Mouse (Mus musculus): ENCODE data around the gene Fth1.

The Fth1 gene

GRCm38 (mm10) chr19:9964205-9964916 is 16.0 kb upstream of the Fth1 start:
- DNase-seq = no peak

- no peak for DNase-seq
Observed at GRCm38 (mm10) chr19:9966096-9966867, 14.1 kb upstream of the Fth1 start.

GRCm38 (mm10) chr19:9968081-9968787 is 12.2 kb upstream of the Fth1 start:
- no peak for DNase-seq

DNA sequence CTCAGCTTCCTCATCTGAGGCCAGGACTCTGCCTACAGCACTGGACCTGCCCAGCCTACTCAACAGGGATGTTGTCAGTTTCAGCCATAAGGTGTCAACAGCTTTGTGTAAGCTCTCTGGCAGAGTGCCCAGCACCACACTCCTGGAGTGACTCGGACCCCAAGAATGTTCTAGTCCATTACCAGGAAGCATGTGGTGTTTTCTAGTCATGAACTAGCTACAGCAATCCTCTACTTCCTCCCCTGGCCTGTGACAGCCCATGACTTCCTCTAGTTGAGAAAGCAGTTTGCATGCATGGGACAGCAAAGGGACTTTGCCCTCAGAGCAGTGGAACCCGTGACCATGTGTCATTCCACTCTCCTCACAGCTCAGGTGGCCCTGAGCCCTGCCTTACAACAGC is 5.5 kb upstream of the Fth1 start:
- peak in 1 of 2 experiments; percentile 51 for DNase-seq

DNA sequence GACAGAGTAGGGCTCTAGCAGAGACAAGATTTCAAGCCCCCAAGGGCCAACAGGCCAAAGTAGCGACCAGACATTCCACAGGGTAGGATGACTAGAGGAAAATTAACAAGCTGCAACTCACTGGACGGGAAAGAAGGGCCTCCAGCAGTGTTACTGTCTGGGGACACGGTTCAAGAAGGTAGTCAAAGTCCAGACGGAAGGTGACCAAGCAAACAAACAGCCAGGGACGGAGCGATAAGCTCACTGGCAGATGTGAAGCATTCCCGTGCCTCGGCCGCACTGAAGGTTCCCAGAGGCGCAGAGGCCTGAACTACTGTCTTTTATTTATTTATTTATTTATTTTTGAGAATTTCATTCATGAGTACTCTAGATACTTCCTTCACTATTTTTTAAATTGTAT is 3.3 kb upstream of the Fth1 start:
- DNase-seq = peak; percentile 70 to 87

GRCm38 (mm10) chr19:9978431-9978951 is 1.9 kb upstream of the Fth1 start:
- peak; percentile 94 to 97 for DNase-seq

- no peak for DNase-seq
Observed at GRCm38 (mm10) chr19:9979156-9979555, 1.2 kb upstream of the Fth1 start.

DNA sequence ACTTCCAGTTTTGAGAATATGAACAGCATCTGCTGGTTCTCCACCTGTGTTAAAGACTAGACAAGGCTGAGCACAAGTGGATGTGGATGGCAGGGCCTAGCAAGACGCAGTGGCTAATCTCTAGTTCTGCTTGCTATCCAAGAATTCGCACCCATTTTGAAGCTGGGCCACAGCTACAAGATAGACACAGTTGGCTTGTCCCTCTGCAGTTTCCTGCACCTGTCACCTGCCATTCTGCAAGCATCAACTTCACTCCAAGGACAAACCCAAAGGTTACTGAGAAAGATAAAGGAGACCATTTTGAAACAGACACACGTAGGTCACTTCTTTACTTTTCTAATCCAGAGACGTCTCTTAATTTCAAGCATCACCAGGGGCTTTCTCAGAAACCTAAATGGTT is 1.2 kb downstream of the Fth1 start:
- DNase-seq = no peak

DNA sequence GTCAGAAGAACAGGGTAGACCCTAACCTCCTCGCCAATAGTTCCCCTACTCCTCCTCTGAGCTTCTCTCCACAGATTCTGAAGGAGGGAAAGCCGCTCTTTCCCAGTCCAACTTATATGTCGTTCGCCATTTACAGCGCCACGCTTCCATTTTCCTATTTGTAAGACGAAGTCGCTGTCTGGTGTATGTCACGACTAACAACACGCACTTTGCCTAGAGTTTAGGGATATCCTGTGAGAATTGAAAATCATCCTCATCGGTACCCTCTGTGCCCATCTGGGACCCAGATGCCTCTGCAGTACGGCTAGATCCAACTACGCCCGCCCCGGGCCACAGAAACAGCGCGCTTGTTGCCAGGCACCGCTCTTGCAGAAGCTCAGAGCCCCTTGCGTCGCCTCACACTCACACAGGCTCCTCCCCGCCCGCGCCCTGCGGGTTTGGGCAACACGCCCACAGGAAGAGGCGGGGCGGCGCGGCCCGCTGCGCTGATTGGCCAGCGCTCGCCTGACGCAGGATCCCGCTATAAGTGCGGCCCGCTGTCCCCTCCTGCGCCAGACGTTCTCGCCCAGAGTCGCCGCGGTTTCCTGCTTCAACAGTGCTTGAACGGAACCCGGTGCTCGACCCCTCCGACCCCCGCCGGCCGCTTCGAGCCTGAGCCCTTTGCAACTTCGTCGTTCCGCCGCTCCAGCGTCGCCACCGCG is 1.9 kb downstream of the Fth1 start:
- DNase-seq = peak; percentile 96 to 98

- DNase-seq = peak; percentile 73 to 83
Observed at GRCm38 (mm10) chr19:9982852-9983542, 2.6 kb downstream of the Fth1 start.

DNA sequence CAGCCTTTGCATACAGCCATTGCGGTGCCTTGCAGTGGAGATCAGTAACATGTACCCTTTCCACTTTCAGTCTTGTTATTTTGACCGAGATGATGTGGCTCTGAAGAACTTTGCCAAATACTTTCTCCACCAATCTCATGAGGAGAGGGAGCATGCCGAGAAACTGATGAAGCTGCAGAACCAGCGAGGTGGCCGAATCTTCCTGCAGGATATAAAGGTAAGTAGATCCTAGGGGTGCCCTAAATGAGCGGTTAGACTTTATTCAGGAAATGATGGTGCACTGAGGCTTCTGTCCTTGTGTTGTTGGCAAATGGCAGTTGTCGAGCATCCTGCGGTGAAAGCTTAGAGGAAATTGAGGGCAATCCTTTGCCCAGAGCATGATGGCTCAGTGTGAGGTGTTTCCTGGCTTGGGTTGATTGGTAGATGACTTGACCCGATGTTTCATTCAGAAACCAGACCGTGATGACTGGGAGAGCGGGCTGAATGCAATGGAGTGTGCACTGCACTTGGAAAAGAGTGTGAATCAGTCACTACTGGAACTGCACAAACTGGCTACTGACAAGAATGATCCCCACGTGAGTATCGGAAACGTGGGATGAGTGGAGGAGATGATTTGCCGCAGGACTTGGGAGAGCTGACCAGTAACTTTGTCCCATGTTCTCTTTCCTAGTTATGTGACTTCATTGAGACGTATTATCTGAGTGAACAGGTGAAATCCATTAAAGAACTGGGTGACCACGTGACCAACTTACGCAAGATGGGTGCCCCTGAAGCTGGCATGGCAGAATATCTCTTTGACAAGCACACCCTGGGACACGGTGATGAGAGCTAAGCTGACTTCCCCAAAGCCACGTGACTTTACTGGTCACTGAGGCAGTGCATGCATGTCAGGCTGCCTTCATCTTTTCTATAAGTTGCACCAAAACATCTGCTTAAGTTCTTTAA is 4.0 kb downstream of the Fth1 start:
- DNase-seq = no peak

- DNase-seq = peak in 1 of 2 experiments; percentile 45
Observed at GRCm38 (mm10) chr19:9985190-9985899, 4.9 kb downstream of the Fth1 start.

GRCm38 (mm10) chr19:9985900-9986421 is 5.6 kb downstream of the Fth1 start:
- DNase-seq = no peak

GRCm38 (mm10) chr19:9987192-9987591 is 6.8 kb downstream of the Fth1 start:
- DNase-seq = no peak

- DNase-seq = no peak
Observed at GRCm38 (mm10) chr19:9987593-9987992, 7.2 kb downstream of the Fth1 start.

GRCm38 (mm10) chr19:9989171-9989883 is 8.9 kb downstream of the Fth1 start:
- no peak for DNase-seq

DNA sequence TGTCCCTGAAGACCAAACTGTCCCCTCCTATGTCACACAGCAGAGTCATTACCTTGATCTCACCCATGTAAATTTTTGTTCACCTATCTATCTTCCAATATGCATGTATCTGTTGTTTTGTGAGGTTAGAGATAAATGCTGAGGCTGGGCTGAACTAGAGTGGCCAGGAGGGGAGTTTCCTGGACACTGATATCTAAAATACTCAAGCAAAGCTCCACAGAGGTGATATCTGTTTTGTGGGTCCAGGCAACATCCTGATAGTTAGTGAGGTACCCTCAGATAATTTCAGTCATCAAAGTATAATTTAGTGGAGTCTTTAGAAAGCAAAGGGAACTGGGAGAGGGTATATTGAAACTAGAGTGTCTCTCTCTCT is 9.5 kb downstream of the Fth1 start:
- no peak for DNase-seq

- DNase-seq = peak; percentile 84 to 89
Observed at GRCm38 (mm10) chr19:9991304-9991703, 10.9 kb downstream of the Fth1 start.
